Mouse (Mus musculus) heart, adult 2 months (tissue): Measurements from ENCODE around the gene Ttc38.

Source experiments
- CTCF ChIP-seq: fragments of 200-600 bp; IDR thresholded peaks from 2 replicates; pipeline ENCODE4 v1.8.1; 2022; ENCODE audit warnings: antibody characterized with exemption, mild to moderate bottlenecking, moderate library complexity
- EP300 ChIP-seq: fragments of 200-500 bp; IDR thresholded peaks from 2 replicates; pipeline ENCODE4 v1.6.1; 2011; ENCODE audit warnings: low read depth, low read length, control low read depth; ENCODE audit not compliant: insufficient read depth
- POLR2A ChIP-seq: fragments of 200-500 bp; IDR thresholded peaks from 2 replicates; pipeline ENCODE4 v1.6.1; 2011; ENCODE audit warnings: mild to moderate bottlenecking, low read depth, low read length, control low read depth; ENCODE audit not compliant: insufficient read depth

- TF ChIP-seq EP300 (no peak), CTCF (no peak), POLR2A (no peak)
Observed at GRCm38 (mm10) chr15:85813428-85813827, 18.7 kb upstream of the Ttc38 start.
